Mouse (Mus musculus): ENCODE measurements at regions not wholly inside any gene's neighbourhood (a gene's known extent, or its start where the extent isn't known, plus 50 kb on each side); places are given as distances from the start of the nearest gene placed in this dataset.

GRCm38 (mm10) chr2:137371062-137371461, 254.6 kb upstream of the Jag1 start:
- intact Hi-C loops (cut with DNase I; ENCODE audit: low total_unique reads): no loop called here
- no peak for DNase-seq

DNA sequence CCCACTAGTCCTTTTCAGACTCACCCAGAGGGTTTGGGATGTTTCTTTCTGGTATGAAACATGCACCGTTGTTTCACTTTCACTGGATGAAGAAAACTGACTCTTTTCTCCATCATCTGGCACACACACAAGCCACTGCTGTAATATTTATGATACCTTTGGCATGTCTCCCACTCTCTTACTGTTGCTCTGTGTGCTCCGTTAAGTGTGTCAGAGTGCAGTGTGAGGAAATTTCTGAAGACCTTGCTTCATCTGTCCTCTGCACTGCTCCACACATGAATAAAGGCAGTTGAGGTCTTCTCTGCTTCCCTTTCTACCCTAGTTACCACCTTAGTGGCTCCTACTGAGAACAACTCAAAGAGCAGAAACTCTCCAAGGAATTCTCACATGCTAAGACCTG, 246.6 kb upstream of the Jag1 start:
- no peak for DNase-seq
- intact Hi-C loops (cut with DNase I; ENCODE audit: low total_unique reads): no loop called here

DNA sequence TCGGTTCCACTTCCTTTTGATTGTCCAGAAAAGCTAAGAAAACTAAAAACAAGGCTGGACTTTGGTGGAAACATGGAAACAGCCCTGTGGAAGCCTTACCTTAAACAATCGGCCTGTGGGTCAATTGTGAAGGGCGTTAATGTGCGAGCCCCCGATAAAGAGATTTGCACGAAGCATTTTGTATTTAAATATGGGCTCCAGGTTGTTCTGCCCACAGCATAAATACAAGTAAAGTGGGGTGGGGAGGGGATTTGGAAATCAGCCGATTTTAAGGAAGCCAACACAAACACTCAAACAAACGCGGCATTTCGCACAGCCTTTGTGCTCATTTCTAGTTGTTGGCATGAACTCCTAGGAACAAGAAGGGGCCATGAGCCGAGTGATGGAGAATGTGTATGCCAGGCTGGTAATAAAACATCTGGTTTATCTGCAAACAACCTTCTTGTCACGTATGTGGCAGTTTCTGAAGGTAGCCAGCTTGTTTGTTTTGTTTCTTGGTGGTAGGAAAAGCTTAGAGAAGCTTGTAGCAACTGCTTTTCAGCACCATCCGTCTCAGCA, 240.8 kb upstream of the Jag1 start:
- no peak for DNase-seq
- intact Hi-C loops (cut with DNase I; ENCODE audit: low total_unique reads): no loop called here

DNA sequence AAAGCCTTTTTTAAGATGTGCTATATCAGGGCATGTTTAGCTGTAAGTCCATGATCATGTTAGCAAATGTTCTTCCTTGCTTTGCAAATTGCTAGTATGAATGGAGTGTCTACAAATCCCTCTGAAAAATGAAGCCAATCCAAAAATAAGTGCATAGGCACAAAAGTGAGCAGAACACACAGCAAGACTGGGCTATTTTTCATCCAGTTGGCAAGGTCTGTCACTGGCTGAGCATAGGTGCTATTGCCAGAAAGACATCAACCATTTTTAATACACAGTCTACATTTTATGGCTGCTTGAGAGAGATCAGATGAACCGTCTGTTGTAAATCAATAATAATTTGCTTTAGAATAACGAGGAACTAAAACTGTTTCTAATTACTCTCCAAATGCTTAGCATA, 227.3 kb upstream of the Jag1 start:
- DNase-seq: no peak
- intact Hi-C loops (cut with DNase I; ENCODE audit: low total_unique reads): no loop called here

GRCm38 (mm10) chr2:137329995-137330394, 213.6 kb upstream of the Jag1 start:
- intact Hi-C loops (cut with DNase I; ENCODE audit: low total_unique reads): no loop called here
- no peak for DNase-seq

- DNase-seq: no peak
- intact Hi-C loops (cut with DNase I; ENCODE audit: low total_unique reads): no loop called here
Measured at GRCm38 (mm10) chr2:137323445-137323844, 207.0 kb upstream of the Jag1 start.

- intact Hi-C loops (cut with DNase I; ENCODE audit: low total_unique reads): no loop called here
- no peak for DNase-seq
Measured at GRCm38 (mm10) chr2:137310511-137310910, 194.1 kb upstream of the Jag1 start.

DNA sequence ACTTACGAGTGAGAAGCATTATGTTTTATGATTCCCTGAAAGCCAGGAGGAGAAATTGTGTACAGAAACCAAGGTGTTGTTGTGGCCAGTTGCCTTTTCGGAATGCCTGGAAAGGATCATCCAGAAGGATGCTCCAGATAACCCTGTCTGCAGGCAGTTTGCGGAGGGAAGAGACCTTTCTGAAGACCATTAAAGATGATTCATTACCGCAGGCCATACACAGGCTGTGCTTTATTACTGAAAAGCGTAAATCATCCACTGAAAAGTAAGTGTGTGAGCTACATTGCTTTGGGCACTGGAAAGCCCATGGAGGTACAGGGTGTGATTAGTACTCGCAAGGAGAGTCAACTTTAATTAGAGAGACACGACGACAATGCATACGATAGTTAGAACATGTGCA, 191.7 kb upstream of the Jag1 start:
- intact Hi-C loops (cut with DNase I; ENCODE audit: low total_unique reads): no loop called here
- no peak for DNase-seq

- DNase-seq: no peak
- intact Hi-C loops (cut with DNase I; ENCODE audit: low total_unique reads): no loop called here
Measured at GRCm38 (mm10) chr2:137301474-137302267, 185.2 kb upstream of the Jag1 start.

DNA sequence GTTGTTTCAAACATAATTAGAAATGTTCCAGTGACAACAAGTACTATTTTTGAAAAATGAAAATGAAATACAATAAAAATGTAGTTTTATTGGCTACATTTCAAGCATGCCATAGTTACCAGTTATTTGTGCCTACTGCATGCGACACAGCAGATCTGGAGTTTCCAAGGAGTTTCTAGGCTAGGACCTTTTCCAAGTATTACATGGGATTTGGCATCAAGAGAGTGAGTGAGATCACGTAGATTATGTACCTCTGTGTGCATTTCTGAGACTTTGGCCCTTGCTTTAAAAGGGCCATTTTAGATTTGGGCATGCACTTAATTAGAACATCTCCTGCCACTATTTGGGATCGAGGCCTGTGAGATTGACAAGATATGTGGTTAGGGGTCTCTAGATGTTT, 172.8 kb upstream of the Jag1 start:
- intact Hi-C loops (cut with DNase I; ENCODE audit: low total_unique reads): no loop called here
- no peak for DNase-seq

- intact Hi-C loops (cut with DNase I; ENCODE audit: low total_unique reads): no loop called here
Measured at GRCm38 (mm10) chr2:137271575-137272180, 155.2 kb upstream of the Jag1 start.

GRCm38 (mm10) chr2:137262911-137263310, 146.5 kb upstream of the Jag1 start:
- peak; percentile 25 for DNase-seq
- intact Hi-C loops (cut with DNase I; ENCODE audit: low total_unique reads): no loop called here

More at GRCm38 (mm10) chr2:137271575-137272180, 155.2 kb upstream of the Jag1 start:
- no peak for DNase-seq

DNA sequence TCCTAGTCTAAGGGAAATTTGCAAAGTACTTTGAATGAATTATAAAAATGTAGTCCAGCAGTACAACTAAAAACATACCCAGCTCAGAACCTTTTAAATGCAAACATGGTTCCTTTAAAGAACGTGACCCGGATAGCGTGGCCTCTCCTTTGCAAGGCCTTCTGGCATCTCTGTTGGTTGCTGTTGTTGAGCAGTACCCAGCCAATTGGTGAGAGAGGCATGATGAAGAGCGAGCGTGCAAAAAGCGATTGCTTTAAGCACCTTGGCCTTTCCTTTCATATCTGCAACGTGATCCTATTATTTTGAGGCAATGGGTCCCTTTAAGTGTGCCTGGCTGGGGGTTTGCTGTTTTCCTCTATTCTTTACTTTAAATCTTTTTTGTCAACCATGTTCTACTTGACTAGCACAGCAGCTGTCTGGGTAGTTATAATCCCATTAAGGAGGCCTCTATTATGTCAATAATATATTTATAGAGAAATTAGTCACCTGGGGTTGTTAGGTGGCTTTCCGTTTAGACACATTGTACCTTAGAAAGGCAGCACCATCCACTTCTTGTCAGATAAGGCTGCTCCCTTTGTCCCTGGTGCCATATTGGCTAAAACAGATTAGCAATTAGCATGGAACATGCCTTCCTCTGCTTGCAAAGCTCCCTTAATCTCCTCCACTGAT, 141.5 kb upstream of the Jag1 start:
- intact Hi-C loops (cut with DNase I; ENCODE audit: low total_unique reads): no loop called here
- no peak for DNase-seq

DNA sequence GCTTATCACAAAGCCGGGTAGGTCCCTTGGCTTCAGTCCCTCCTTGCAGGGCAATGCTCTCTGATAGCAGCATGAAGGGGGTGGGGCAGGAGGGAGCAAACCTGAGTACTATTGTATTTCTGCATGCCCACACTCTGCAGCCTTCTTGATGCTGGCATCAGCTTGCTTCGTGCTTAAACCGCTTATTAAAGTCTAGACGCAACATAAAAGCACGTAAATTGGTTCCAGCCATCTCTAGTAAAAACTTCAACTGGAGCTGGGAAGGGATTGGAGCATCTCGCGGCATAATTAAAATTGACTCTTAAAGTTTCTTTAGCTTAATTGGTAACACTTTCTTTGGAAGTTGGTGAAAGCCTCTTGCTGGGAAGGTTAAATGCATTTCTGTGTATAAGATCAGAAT, 131.5 kb upstream of the Jag1 start:
- intact Hi-C loops (cut with DNase I; ENCODE audit: low total_unique reads): no loop called here
- no peak for DNase-seq

DNA sequence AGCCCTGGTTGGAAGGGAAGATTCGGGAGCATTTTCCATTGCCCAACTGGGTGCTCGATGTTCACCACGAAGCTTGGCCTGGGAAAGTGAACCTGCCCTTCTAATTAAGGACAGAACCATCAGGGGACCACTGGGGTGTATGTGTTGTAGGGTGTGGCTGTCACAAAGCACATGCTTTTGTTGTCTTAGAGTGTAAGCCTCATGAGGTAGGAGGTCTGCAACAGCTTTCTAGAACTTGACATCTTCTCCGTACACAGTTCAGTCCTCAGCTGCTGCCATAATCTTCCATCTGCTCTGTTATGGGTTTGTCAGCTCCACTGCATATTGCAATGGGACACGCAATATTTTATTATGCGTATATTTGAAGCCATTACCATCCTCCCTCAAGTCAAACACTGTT, 127.9 kb upstream of the Jag1 start:
- intact Hi-C loops (cut with DNase I; ENCODE audit: low total_unique reads): no loop called here
- no peak for DNase-seq

- DNase-seq: no peak
- intact Hi-C loops (cut with DNase I; ENCODE audit: low total_unique reads): no loop called here
Measured at GRCm38 (mm10) chr2:137243914-137244313, 127.5 kb upstream of the Jag1 start.

- intact Hi-C loops (cut with DNase I; ENCODE audit: low total_unique reads): no loop called here
- DNase-seq: no peak
Measured at GRCm38 (mm10) chr2:137236961-137237360, 120.5 kb upstream of the Jag1 start.

GRCm38 (mm10) chr2:137233936-137234335, 117.5 kb upstream of the Jag1 start:
- intact Hi-C loops (cut with DNase I; ENCODE audit: low total_unique reads): no loop called here
- no peak for DNase-seq

DNA sequence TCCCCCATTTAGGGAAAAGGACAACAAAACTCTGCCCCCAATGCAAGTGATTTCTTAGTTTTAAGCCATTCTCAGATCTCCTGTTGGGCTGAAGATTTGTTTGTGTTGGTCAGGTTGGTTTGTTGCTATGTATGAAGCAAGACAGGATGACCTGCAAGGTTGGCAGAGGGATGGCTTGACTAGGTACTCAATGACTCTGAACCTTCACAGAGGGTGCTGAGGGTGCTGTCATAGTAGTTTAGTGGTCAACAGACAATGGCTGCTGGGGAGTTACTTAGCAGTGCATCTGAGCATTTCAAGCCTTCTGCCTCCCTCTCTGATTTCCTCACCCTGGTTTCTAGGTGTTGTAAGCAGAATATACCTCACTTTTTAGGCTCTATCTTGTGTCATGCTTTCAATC, 114.7 kb upstream of the Jag1 start:
- intact Hi-C loops (cut with DNase I; ENCODE audit: low total_unique reads): no loop called here
- DNase-seq: no peak

GRCm38 (mm10) chr2:137229422-137230069, 113.1 kb upstream of the Jag1 start:
- no peak for DNase-seq
- intact Hi-C loops (cut with DNase I; ENCODE audit: low total_unique reads): no loop called here

All from gastrocnemius, postnatal 14 days (tissue).